Mouse (Mus musculus) brown adipose tissue, adult 24 weeks (tissue): ENCODE data around the gene Pcnx3. TPM values are rescaled to one million over a fixed set of nuclear protein-coding genes. Genes with fewer than 3 reads are reported as not detected.

Experiments used
- H3K27ac ChIP-seq: fragments of 200-500 bp; replicated peaks from 2 replicates; pipeline ENCODE4 v1.5.1; 2012; ENCODE audit warnings: low read depth, mild to moderate bottlenecking, low read length
- H3K4me1 ChIP-seq: fragments of 200-500 bp; 2 replicates; pipeline ENCODE4 v1.6.1; 2012; ENCODE audit warnings: low read length, mixed read lengths; ENCODE audit not compliant: control insufficient read depth, insufficient read depth, insufficient read length
- H3K4me3 ChIP-seq: fragments of 200-500 bp; 2 replicates; pipeline ENCODE4 v1.5.1; 2012; ENCODE audit warnings: low read depth, mild to moderate bottlenecking, low read length, moderate library complexity; ENCODE audit not compliant: insufficient read depth
- polyA plus RNA-seq: library from polyadenylated mRNA; stranded (reverse); fragments of >200 nt; gene quantifications from 2 replicates; pipeline ENCODE4 v1.2.4, GENCODE M21; 2012; ENCODE audit not compliant: missing spikeins, insufficient read depth, insufficient read length

The Pcnx3 gene
- polyA plus RNA-seq, 1 experiment = 19.6 TPM

GRCm38 (mm10) chr19:5666386-5666785 is 22.3 kb downstream of the Pcnx3 start:
- Histone ChIP-seq H3K4me3 (no peak overlapping the region), H3K4me1 (peaks cover 7% of the 10 kb centered on the region; the same call in 1 of the 2 replicates), H3K27ac (no peak overlapping the region)

GRCm38 (mm10) chr19:5665465-5665864 is 23.2 kb downstream of the Pcnx3 start:
- H3K4me3 ChIP-seq = no peak overlapping the region
- H3K27ac ChIP-seq = no peak overlapping the region
- peaks cover 9% of the 10 kb centered on the region for H3K4me1 ChIP-seq

GRCm38 (mm10) chr19:5664669-5665257 is 23.9 kb downstream of the Pcnx3 start:
- no peak overlapping the region for H3K4me3 ChIP-seq
- H3K27ac ChIP-seq = no peak overlapping the region
- H3K4me1 ChIP-seq = peaks cover 15% of the 10 kb centered on the region

GRCm38 (mm10) chr19:5662981-5663913 is 25.5 kb downstream of the Pcnx3 start, which contains the start of gene Sipa1:
Sipa1 (minus strand) TSS chr19:5663707.
- Histone ChIP-seq H3K4me1 (peaks cover 15% of the 10 kb centered on the region), H3K27ac (peak within 1 kb of the TSS; percentile 80), H3K4me3 (peak within 1 kb of the TSS; percentile 64)

- Histone ChIP-seq H3K4me3 (peak overlapping the region; percentile 64), H3K4me1 (peaks cover 15% of the 10 kb centered on the region), H3K27ac (peak overlapping the region; percentile 72)
These were observed 26.4 kb downstream of the Pcnx3 start for GRCm38 (mm10) chr19:5662310-5662709.

- Histone ChIP-seq H3K4me3 (peak overlapping the region; percentile 64), H3K27ac (peak overlapping the region; percentile 72), H3K4me1 (peaks cover 15% of the 10 kb centered on the region)
These were observed 27.6 kb downstream of the Pcnx3 start for GRCm38 (mm10) chr19:5660942-5661751.

- H3K27ac ChIP-seq = no peak overlapping the region
- no peaks in the 10 kb centered on the region for H3K4me1 ChIP-seq
- H3K4me3 ChIP-seq = no peak overlapping the region
These were observed 33.9 kb downstream of the Pcnx3 start for GRCm38 (mm10) chr19:5654720-5655298.

- Histone ChIP-seq H3K4me1 (0 out of 2 replicates have a peak, but pooled peaks cover 3% of the 10 kb centered on the region), H3K4me3 (0 out of 2 replicates have a peak overlapping the region, but pooled peaks have one; percentile 8), H3K27ac (no peak overlapping the region)
These were observed 34.6 kb downstream of the Pcnx3 start for GRCm38 (mm10) chr19:5653969-5654719.

- Histone ChIP-seq H3K4me3 (no peak overlapping the region), H3K4me1 (peaks cover 10% of the 10 kb centered on the region; the same call in 1 of the 2 replicates), H3K27ac (peak overlapping the region; percentile 7; the same call in 1 of the 2 replicates)
These were observed 36.1 kb downstream of the Pcnx3 start for GRCm38 (mm10) chr19:5652570-5652969.

- H3K27ac ChIP-seq = no peak overlapping the region
- peaks cover 10% of the 10 kb centered on the region; the same call in 1 of the 2 replicates for H3K4me1 ChIP-seq
- H3K4me3 ChIP-seq = no peak overlapping the region
These were observed 37.0 kb downstream of the Pcnx3 start for GRCm38 (mm10) chr19:5651502-5652274.

- Histone ChIP-seq H3K4me3 (peak overlapping the region; percentile 46), H3K27ac (peak overlapping the region; percentile 58), H3K4me1 (peaks cover 10% of the 10 kb centered on the region; the same call in 1 of the 2 replicates)
These were observed 39.4 kb downstream of the Pcnx3 start for GRCm38 (mm10) chr19:5649298-5649741.

- H3K4me1 ChIP-seq = peaks cover 10% of the 10 kb centered on the region; the same call in 1 of the 2 replicates
- peak overlapping the region; percentile 46 for H3K4me3 ChIP-seq
- peak overlapping the region; percentile 58 for H3K27ac ChIP-seq
These were observed 40.1 kb downstream of the Pcnx3 start for GRCm38 (mm10) chr19:5648401-5649297.
